Mouse (Mus musculus): ENCODE data around the gene 1700092M07Rik. TPM values are rescaled to one million over a fixed set of nuclear protein-coding genes. Genes with fewer than 3 reads are reported as not detected.

Gene 1700092M07Rik
- 1 to 10 TPM in 1 of 2 experiments, not detected in 1; 1.8 TPM for total RNA-seq (2023)

DNA sequence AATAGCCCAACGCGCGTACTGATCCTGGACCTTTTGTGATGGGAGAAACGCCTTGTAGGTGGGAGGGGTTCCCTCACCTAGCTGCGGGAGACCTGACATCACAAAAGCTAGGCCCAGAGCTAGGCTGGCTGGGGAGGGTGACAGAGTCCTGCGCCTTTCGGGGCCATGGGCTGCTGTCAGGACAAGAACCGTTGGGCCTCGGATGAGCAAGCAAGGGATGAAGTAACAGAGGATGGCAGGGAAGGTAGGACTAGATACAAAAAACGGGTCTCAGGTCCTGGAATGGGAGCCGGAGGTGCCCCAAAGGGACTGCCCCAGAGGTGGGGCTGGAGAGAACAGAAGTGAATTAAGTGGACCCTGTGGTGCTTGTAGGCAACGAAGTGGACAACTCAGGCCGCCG, at the start of gene 1700092M07Rik:
Gene 1700092M07Rik, plus strand, starts transcription at position 116 of the 400 bp plus-strand sequence.

DNA sequence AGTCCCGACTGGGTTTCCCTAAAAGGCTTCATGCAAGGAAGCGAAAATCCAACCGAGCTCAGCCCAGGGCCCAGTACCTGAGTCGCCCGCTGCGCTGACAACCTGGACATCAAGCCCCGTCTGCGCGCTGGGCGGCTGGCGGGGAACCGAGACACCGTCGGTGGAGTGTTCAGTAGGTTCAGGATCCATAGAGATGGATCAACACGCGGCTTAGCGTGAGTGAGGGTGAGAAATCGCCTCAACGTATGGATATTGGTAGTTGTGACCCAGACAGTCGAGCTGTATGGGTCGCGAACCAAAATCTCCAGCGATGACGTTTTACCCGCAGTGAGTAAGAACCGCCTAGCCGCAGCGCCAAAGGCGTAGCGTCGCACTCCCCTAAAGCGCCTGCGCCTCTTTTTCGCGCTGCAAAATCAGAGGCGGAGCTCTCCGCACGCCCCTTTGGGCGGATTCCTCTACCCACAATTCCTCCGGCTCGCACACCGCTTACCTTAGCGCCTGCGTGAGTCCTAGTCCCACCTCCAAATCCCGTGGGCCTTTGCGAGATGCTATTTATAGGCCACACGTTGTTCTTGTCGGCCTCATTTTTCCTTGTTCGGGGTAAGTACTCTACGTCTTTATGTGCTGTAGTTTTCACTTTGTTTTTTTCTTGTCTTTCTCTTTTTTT, 17.5 kb upstream of the 1700092M07Rik start, which contains the start of gene Slc3a2:
Gene Slc3a2, minus strand, starts transcription at position 463 of the 667 bp plus-strand sequence.

DNA sequence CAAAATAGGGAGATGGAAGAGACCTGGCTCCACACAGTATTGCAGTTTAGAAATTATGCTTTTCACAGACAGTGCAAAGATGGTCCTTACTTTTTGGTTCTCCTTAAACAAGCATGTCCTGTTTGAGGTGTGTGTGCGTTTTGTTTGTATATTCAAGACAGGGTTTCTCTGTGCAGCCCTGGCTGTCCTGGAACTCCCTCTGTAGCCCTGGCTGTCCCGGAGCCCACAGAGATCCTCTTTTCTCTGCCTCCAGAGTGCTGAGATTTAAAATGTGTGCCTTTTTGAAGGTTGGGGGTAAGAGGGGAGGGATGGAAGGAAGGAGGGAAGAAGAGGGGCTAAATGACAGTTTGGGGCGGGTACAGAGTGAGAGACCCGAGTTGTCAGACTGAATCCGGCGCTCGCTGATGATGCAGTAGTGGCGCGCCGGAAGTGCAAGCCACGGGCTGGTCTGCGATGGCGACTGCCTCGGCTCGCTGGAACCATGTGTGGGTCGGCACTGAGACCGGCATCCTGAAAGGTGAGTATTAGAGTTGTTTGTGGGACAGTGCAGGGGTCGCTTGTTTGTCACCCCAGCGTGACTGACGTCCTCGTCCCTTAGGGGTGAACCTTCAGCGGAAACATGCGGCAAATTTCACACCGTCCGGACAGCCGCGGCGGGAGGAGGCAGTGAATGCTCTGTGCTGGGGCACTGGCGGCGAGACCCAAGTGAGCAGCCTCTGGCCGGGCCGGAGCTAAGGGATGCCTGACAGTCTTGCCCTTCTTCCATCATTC, 4.9 kb upstream of the 1700092M07Rik start, which contains the start of gene Wdr74:
Gene Wdr74, plus strand, starts transcription at position 439 of the 771 bp plus-strand sequence.

DNA sequence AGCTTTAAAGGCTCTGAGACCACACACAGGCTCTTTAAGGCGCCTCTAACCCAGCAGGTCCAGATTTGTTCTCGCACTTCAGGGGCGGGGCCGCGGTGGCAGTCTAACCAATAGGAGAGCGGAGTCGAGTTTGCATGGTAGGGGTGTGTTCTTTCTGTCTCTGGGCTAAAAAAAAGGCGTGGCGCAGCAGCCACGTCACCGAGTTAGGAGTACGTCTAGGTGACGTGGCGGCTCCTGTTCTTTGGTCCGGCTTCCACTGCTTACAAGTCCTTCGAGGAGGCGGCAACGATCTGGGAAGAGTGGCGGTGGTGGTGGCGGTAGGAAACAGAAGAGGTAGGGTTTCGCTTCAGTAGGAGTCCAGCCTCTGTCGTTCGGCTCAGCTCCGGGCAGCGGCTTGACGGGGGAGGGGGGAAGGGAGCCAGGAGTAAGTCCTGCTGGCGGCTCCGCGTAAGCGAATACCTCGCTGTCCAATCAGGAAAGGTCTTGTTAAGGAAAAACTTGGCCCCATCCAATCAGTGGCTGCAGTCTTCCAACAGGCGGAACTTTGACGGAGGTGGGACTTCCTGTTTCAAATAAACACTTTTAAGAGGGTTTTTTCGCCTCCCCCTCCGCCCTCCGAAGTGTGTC, 838 bp downstream of the 1700092M07Rik start, which contains the start of gene Stx5a:
Gene Stx5a, plus strand, starts transcription at position 171 of the 627 bp plus-strand sequence.

DNA sequence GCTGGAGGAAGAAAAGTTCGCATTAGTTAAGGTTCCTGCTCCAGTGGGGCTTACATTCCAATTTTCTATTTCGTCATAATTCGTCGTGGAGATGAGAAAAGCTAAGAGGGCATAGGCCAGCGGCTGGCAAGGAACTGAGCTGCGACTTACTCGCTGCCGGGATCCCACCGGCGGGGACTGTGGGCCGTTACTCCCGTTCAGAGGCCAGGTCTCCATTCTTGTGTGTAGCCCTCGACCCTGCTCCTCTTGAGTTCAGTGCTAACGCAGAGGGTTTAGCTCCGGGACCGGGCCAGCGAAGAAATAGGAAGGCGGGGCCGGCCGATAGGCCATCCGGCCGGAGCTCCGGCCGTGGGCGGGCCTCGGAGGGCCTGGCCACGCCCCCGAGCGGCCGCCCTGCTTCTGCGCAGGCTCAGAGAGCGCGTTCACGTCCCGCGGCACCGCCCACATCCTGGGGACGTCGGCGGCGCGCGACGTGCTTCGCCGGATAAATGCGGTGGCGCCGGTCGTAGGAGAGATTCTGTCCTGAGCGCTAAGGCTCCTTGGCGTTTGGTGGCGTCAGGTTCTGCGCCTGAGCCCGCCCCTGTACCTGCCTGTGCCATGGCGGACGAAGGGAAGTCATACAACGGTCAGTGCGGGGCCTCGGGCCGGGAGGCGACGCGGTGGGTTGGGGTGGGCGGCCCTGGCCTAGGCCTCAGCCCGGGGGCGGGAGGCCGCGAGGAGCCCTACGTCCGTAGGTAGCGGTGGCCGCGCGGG, 16.3 kb downstream of the 1700092M07Rik start, which contains the start of gene Nxf1:
Gene Nxf1, plus strand, starts transcription at position 439 of the 753 bp plus-strand sequence.

DNA sequence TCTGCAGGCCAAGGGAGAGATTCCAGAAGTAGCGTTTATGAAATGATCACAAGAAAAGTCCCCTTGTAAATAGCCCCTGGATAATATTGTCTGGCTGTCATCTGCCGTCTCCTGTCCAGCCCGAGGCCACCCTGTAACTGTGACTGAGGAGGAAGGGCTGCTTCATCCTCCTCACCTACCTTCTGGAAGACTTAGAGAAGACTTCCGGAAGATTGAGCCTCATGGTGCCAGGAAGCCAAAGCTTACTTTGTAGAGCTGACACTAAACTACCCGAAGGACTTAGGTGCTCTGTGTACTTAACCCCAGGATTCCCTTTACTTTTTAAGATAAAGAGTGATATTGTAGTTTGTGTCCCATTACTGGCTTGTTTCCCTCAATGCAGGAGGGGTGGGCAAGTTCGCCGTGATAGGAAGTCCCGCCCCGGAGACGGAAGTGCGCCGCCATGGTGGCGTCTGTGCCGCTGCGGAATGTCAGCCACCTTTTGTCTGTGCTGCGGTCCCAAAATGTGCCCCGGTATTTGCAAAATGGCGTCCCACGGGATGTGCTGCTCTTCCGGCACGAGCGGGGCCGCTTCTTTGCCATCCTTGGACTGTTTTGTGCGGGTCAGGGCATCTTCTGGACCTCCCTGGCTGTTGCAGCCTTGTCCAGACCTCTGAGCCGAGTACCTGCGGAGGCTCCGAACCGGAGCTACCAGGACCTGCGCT, 30.2 kb downstream of the 1700092M07Rik start, which contains the start of gene Tmem223:
Gene Tmem223, plus strand, starts transcription at position 430 of the 704 bp plus-strand sequence.

DNA sequence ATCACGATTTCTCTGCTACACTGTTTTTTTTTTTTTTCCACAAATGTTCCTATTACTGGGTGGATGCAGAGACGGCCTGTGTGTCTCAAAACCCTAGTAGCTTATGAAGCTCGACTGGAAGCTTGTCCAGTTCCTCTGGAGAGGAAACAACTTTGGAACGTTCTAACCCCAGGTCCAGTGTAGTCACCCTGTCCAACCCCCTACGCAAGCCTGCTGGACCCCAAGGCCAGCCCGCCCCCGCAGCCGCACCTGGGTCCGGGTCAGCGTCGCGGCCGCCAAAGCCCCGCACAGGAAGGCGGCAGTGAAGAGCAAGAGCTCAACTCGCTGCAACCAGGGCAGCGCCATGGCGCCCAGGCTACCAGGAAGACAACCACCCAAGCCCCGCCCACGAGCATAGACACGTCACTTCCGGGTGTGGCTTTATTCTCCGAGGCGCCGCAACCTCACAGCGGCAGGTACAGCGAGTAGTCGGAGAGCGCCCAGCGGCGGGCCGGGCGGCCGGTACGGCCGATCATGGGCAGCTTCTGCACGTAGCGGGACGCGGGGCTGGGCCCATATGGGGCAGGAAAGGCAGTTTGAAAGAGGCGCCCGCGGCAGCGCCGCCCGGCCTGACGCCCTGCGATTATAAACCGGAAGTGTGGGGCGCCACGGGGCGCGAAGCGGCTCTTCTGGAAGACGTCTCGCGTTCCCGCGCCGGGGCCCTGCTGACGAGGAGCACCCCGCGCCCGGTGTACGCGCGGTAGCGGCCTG, 33.7 kb downstream of the 1700092M07Rik start, which contains the start of gene Tmem179b:
Gene Tmem179b, minus strand, starts transcription at position 382 of the 750 bp plus-strand sequence.

DNA sequence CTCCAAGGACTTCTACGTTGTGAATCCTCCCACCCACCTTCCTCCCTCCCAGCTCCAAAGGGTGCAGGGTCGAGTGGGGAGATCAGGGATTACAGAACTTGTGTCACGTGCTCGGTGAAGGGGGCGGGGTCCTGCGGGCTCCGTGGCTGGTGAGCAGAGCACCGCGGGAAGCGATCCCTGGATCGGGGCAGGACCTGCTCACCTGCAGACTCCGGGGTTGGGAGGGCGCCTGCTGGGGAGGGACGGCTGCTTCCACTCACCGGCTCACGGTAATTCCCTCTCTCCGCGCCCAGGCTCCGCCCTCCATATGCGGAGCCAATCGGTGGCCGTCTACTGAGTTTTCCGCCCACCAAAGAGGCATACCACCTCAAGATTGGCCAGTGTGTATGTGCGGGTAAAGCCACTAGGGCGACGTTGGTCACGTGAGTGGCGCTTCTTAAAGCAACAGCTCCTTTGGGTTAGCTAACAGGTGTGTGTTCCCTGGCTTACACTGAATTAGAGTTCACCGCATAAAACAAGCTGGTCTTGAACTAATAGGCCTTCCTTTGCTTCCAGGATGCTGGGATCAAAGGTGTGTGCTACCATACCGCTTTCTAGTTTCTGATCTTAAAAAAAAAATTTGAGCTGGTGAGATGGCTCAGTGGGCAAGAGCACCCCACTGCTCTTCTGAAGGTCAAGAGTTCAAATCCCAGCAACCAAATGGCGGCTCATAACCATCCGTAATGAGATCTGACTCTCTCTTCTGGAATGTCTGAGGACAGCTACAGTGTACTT, 45.7 kb downstream of the 1700092M07Rik start, which contains the start of gene Taf6l:
Gene Taf6l, minus strand, starts transcription at position 410 of the 774 bp plus-strand sequence.

Other genes with a start within 250 kb of the 1700092M07Rik start
- not detected for gene Slc22a8, start 149.5 kb upstream of the 1700092M07Rik start, total RNA-seq (2023)
- gene Slc22a6, start 122.7 kb upstream of the 1700092M07Rik start, total RNA-seq (2023), result not detected
- not detected for gene Chrm1, start 76.9 kb upstream of the 1700092M07Rik start, total RNA-seq (2023)
- gene Slc3a2, start 17.3 kb upstream of the 1700092M07Rik start, total RNA-seq (2023), result 100 to 1,000 TPM; 198 to 224 TPM
- 10 to 100 TPM; 41.0 to 42.9 TPM for gene Wdr74, start 4.9 kb upstream of the 1700092M07Rik start, total RNA-seq (2023)
- 100 to 1,000 TPM; 158 to 163 TPM for gene Stx5a, start 695 bp downstream of the 1700092M07Rik start, total RNA-seq (2023)
- 100 to 1,000 TPM; 220 to 231 TPM for gene Nxf1, start 16.4 kb downstream of the 1700092M07Rik start, total RNA-seq (2023)
- gene Tmem223, start 30.3 kb downstream of the 1700092M07Rik start, total RNA-seq (2023), result 10 to 100 TPM; 30.2 to 33.8 TPM
- 100 to 1,000 TPM; 114 to 120 TPM for gene Tmem179b, start 33.7 kb downstream of the 1700092M07Rik start, total RNA-seq (2023)
- 10 to 100 TPM; 11.3 to 13.8 TPM for gene Taf6l, start 45.7 kb downstream of the 1700092M07Rik start, total RNA-seq (2023)
- gene Polr2g, start 57.9 kb downstream of the 1700092M07Rik start, total RNA-seq (2023), result 10 to 100 TPM; 57.5 to 68.0 TPM
- 1 to 10 TPM; 2.1 to 3.1 TPM for gene Zbtb3, start 61.8 kb downstream of the 1700092M07Rik start, total RNA-seq (2023)
- gene Ttc9c, start 78.6 kb downstream of the 1700092M07Rik start, total RNA-seq (2023), result 10 to 100 TPM; 31.1 to 35.2 TPM
- gene Hnrnpul2, start 79.3 kb downstream of the 1700092M07Rik start, total RNA-seq (2023), result 100 to 1,000 TPM; 107 to 124 TPM
- gene AC129217.1, start 89.1 kb downstream of the 1700092M07Rik start, total RNA-seq (2023), result 10 to 100 TPM; 21.6 to 27.8 TPM
- gene Bscl2, start 96.7 kb downstream of the 1700092M07Rik start, total RNA-seq (2023), result 100 to 1,000 TPM in 1 of 2 experiments, 10 to 100 TPM in 1; 97.1 to 109 TPM
- not detected for gene Gng3, start 98.5 kb downstream of the 1700092M07Rik start, total RNA-seq (2023)
- under 1 TPM; 0.27 to 0.55 TPM for gene Lrrn4cl, start 110.0 kb downstream of the 1700092M07Rik start, total RNA-seq (2023)
- gene Ubxn1, start 130.8 kb downstream of the 1700092M07Rik start, total RNA-seq (2023), result 100 to 1,000 TPM; 107 to 138 TPM
- 10 to 100 TPM; 19.3 to 24.4 TPM for gene Uqcc3, start 140.2 kb downstream of the 1700092M07Rik start, total RNA-seq (2023)
- gene Lbhd1, start 143.0 kb downstream of the 1700092M07Rik start, total RNA-seq (2023), result 10 to 100 TPM; 11.6 to 16.5 TPM
- gene Gm49403, start 143.2 kb downstream of the 1700092M07Rik start, total RNA-seq (2023), result not detected
- gene 1810009A15Rik, start 148.1 kb downstream of the 1700092M07Rik start, total RNA-seq (2023), result 10 to 100 TPM; 32.3 to 36.4 TPM
- gene Gm49416, start 148.2 kb downstream of the 1700092M07Rik start, total RNA-seq (2023), result 1 to 10 TPM in 1 of 2 experiments, not detected in 1; 6.1 TPM
- 10 to 100 TPM; 13.1 to 16.0 TPM for gene Ints5, start 152.3 kb downstream of the 1700092M07Rik start, total RNA-seq (2023)
- 100 to 1,000 TPM; 114 to 122 TPM for gene Ganab, start 157.4 kb downstream of the 1700092M07Rik start, total RNA-seq (2023)
- 10 to 100 TPM; 48.9 to 52.6 TPM for gene B3gat3, start 179.7 kb downstream of the 1700092M07Rik start, total RNA-seq (2023)
- 1 to 10 TPM; 2.6 to 3.1 TPM for gene Rom1, start 188.6 kb downstream of the 1700092M07Rik start, total RNA-seq (2023)
- gene Eml3, start 188.8 kb downstream of the 1700092M07Rik start, total RNA-seq (2023), result 10 to 100 TPM; 62.0 to 62.9 TPM
- 100 to 1,000 TPM; 112 to 114 TPM for gene Mta2, start 201.2 kb downstream of the 1700092M07Rik start, total RNA-seq (2023)
- gene Tut1, start 213.1 kb downstream of the 1700092M07Rik start, total RNA-seq (2023), result 10 to 100 TPM; 15.6 to 15.7 TPM
- gene Eef1g, start 226.3 kb downstream of the 1700092M07Rik start, total RNA-seq (2023), result 100 to 1,000 TPM; 194 to 241 TPM
- gene Ahnak, start 248.6 kb downstream of the 1700092M07Rik start, total RNA-seq (2023), result 1,000 to 10,000 TPM; 1,396 to 1,409 TPM

All from monocyte, adult 59 days (primary cell).